In the genomic region with DNA sequence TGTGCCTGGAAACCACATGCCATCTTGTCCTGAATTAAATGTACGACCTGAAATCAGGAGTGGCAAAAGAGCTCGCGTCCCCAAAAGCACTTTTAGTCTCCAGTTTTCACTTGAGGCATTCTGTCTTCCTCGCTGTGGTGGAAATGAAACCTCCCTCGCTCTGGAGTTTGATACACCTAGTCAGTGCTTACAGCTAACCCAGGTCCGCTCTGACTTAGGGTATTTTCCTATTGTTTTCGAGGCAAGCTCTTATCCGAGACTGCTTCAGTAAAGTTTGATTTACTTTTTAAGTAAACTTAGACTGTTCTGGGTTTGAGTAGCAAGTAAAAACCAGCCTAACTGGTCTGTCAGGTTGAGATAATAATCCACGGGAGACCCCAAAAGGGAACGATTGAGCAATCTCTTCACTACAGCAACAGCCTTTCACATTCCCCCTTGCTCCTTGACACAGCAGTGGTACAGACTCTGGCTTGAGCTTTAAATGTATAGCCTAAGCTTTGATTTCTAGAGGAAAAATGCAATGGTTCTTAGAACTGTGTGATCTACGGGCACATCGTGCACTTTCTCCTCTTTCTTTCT, we compare ENCODE assay signal across 8 mouse cellular contexts. TPM values are rescaled to one million over a fixed set of nuclear protein-coding genes. Genes with fewer than 3 reads are reported as not detected.
A peak's percentile ranks its signal among the peaks of the same experiment; 100 is the strongest.
DNase-seq lines count a peak whose midpoint lies in the region; ATAC-seq and TF ChIP-seq lines count a peak whose summit lies in the region.

No protein-coding gene starts in this region.

- H3K4me1 ChIP-seq in kidney, adult 2 months (ENCODE audit: control insufficient read depth, insufficient read depth, low read length), result peaks cover 2% of the 10 kb centered on the region; the same call in 1 of the 2 replicates
- H3K4me1 ChIP-seq in forebrain, postnatal 0 days (ENCODE audit: insufficient read depth), result peaks cover 11% of the 10 kb centered on the region; the same call in 1 of the 2 replicates
- H3K4me1 ChIP-seq in liver, embryonic 13.5 days (replicated peaks), result peaks cover 20% of the 10 kb centered on the region
- peaks cover 12% of the 10 kb centered on the region for H3K4me1 ChIP-seq in neural tube, embryonic 14.5 days (ENCODE audit: control insufficient read depth, insufficient read depth, low read length)

- no peaks in the 10 kb centered on the region for H3K36me3 ChIP-seq in kidney, adult 2 months (ENCODE audit: control insufficient read depth, insufficient read depth, low read length)
- H3K36me3 ChIP-seq in forebrain, postnatal 0 days (ENCODE audit: insufficient read depth), result no peaks in the 10 kb centered on the region
- no peaks in the 10 kb centered on the region for H3K36me3 ChIP-seq in liver, embryonic 13.5 days
- H3K36me3 ChIP-seq in neural tube, embryonic 14.5 days (ENCODE audit: control insufficient read depth, insufficient read depth, low read length), result no peaks in the 10 kb centered on the region

- no peak for TF ChIP-seq CTCF in kidney, adult 2 months (conservative IDR thresholded peaks at IDR 0.05; ENCODE audit: insufficient read depth, insufficient read length, low read depth, low read length)
- no peak for TF ChIP-seq CTCF in forebrain, postnatal 0 days (IDR thresholded peaks at IDR 0.05; ENCODE audit: low read depth)

- peak; percentile 47 for ATAC-seq in activated CD4-positive, CD25-positive, alpha-beta regulatory T cell, adult 4 months
- ATAC-seq in forebrain, postnatal 0 days, result peak; percentile 3; the same call in 1 of the 2 replicates
- ATAC-seq in liver, embryonic 13.5 days (ENCODE audit: low read depth), result 0 out of 2 replicates have a peak, but pooled peaks have one; percentile 18
- no peak; the same call in 1 of the 2 replicates for ATAC-seq in neural tube, embryonic 14.5 days (ENCODE audit: low read depth)

- WGBS in kidney, adult 2 months, result 11% methylated on average over 12 of the region's 12 CpGs
- WGBS in forebrain, postnatal 0 days, result 12% methylated on average over 12 of the region's 12 CpGs
- WGBS in liver, embryonic 13.5 days (ENCODE audit: insufficient replicate concordance), result 10% methylated on average over 12 of the region's 12 CpGs
- 14% methylated on average over 12 of the region's 12 CpGs for WGBS in neural tube, embryonic 14.5 days

- peak overlapping the region; percentile 95 for H3K27ac ChIP-seq in kidney, adult 2 months (ENCODE audit: insufficient read depth, low read depth, low read length)
- peak overlapping the region; percentile 92 for H3K27ac ChIP-seq in forebrain, postnatal 0 days (ENCODE audit: low read depth, low read length)
- peak overlapping the region; percentile 88 for H3K27ac ChIP-seq in liver, embryonic 13.5 days
- H3K27ac ChIP-seq in neural tube, embryonic 14.5 days (ENCODE audit: low read depth, low read length), result peak overlapping the region; percentile 96

- peak overlapping the region; percentile 87 for H3K4me3 ChIP-seq in kidney, adult 2 months (ENCODE audit: insufficient read depth, low read depth, low read length)
- H3K4me3 ChIP-seq in forebrain, postnatal 0 days (ENCODE audit: low read depth, low read length), result peak overlapping the region; percentile 97
- H3K4me3 ChIP-seq in liver, embryonic 13.5 days (replicated peaks), result peak overlapping the region; percentile 83
- H3K4me3 ChIP-seq in neural tube, embryonic 14.5 days (ENCODE audit: low read depth, low read length), result peak overlapping the region; percentile 78

- peak overlapping the region; percentile 61 for H3K4me2 ChIP-seq in forebrain, postnatal 0 days (ENCODE audit: low read depth)
- peak overlapping the region; percentile 85 for H3K4me2 ChIP-seq in liver, embryonic 13.5 days
- H3K4me2 ChIP-seq in neural tube, embryonic 14.5 days (ENCODE audit: low read depth, low read length), result peak overlapping the region; percentile 74

- H3K9me3 ChIP-seq in forebrain, postnatal 0 days (ENCODE audit: low read length), result no peaks in the 10 kb centered on the region
- no peaks in the 10 kb centered on the region for H3K9me3 ChIP-seq in liver, embryonic 13.5 days (replicated peaks)
- no peaks in the 10 kb centered on the region for H3K9me3 ChIP-seq in neural tube, embryonic 14.5 days (ENCODE audit: control insufficient read depth, low read length)

- H3K9ac ChIP-seq in forebrain, postnatal 0 days, result peak overlapping the region; percentile 89
- peak overlapping the region; percentile 92 for H3K9ac ChIP-seq in liver, embryonic 13.5 days
- H3K9ac ChIP-seq in neural tube, embryonic 14.5 days (replicated peaks; ENCODE audit: low read depth, low read length), result peak overlapping the region; percentile 79

- no peaks in the 10 kb centered on the region for H3K27me3 ChIP-seq in kidney, adult 2 months (replicated peaks; ENCODE audit: control insufficient read depth, insufficient read depth, low read length)
- no peaks in the 10 kb centered on the region for H3K27me3 ChIP-seq in forebrain, postnatal 0 days (ENCODE audit: insufficient read depth, low read length)
- 0 out of 2 replicates have a peak, but pooled peaks cover under 1% of the 10 kb centered on the region for H3K27me3 ChIP-seq in liver, embryonic 13.5 days
- H3K27me3 ChIP-seq in neural tube, embryonic 14.5 days (ENCODE audit: control insufficient read depth, insufficient read depth, low read length), result no peaks in the 10 kb centered on the region

- TF ChIP-seq POLR2A in kidney, adult 2 months (IDR thresholded peaks at IDR 0.05; ENCODE audit: low read depth, low read length), result no peak

- DNase-seq in kidney, adult 2 months, result peak; percentile 44
- DNase-seq in kidney, adult 8-10 months, result no peak
- DNase-seq in forebrain, postnatal 0 days, result peak; percentile 67
- DNase-seq in liver, embryonic 13.5 days, result peak; percentile 6
- no peak for DNase-seq in right cerebral cortex, postnatal 14 days
- no peak for DNase-seq in yolk sac, embryonic 10.5 days (ENCODE audit: low spot score)

RNA-seq across cellular contexts. Expression of gene Vps36, which starts 0.9 kb away (rescaled TPM):
- polyA plus RNA-seq in kidney, adult 2 months (2012; rRNA removed), result 12.0 and 15.0 TPM in 2 replicates
- 10 to 100 TPM; 30.5 to 41.2 TPM for polyA plus RNA-seq in activated CD4-positive, CD25-positive, alpha-beta regulatory T cell, adult 4 months (2017; shearing (Covaris generic))
- 38.3 and 42.9 TPM in 2 replicates for total RNA-seq in forebrain, postnatal 0 days (2014; rRNA removed)
- 24.6 and 36.7 TPM in 2 replicates for polyA plus RNA-seq in forebrain, postnatal 0 days (2015; fragmentation: Nextera tagmentation; extraction: Ambion mirVana)
- 11.5 and 12.9 TPM in 2 replicates for polyA plus RNA-seq in liver, embryonic 13.5 days (2015; fragmentation: Nextera tagmentation; extraction: Ambion mirVana)
- 47.8 and 53.9 TPM in 2 replicates for polyA plus RNA-seq in neural tube, embryonic 14.5 days (2014; fragmentation: Nextera tagmentation; extraction: Ambion mirVana)

RNA-seq across cellular contexts. Expression of gene Ckap2, which starts 7.9 kb away (rescaled TPM):
- polyA plus RNA-seq in kidney, adult 2 months (2012; rRNA removed), result 0.38 and 0.64 TPM in 2 replicates
- 10 to 100 TPM; 13.3 to 14.9 TPM for polyA plus RNA-seq in activated CD4-positive, CD25-positive, alpha-beta regulatory T cell, adult 4 months (2017; shearing (Covaris generic))
- total RNA-seq in forebrain, postnatal 0 days (2014; rRNA removed), result 7.5 and 8.8 TPM in 2 replicates
- polyA plus RNA-seq in forebrain, postnatal 0 days (2015; fragmentation: Nextera tagmentation; extraction: Ambion mirVana), result 6.8 and 8.0 TPM in 2 replicates
- 22.2 and 28.5 TPM in 2 replicates for polyA plus RNA-seq in liver, embryonic 13.5 days (2015; fragmentation: Nextera tagmentation; extraction: Ambion mirVana)
- polyA plus RNA-seq in neural tube, embryonic 14.5 days (2014; fragmentation: Nextera tagmentation; extraction: Ambion mirVana), result 8.0 and 12.6 TPM in 2 replicates

RNA-seq across cellular contexts. Expression of gene Nek3, which starts 27.3 kb away (rescaled TPM):
- 1.6 and 1.7 TPM in 2 replicates for polyA plus RNA-seq in kidney, adult 2 months (2012; rRNA removed)
- 1 to 10 TPM; 4.6 to 6.1 TPM for polyA plus RNA-seq in activated CD4-positive, CD25-positive, alpha-beta regulatory T cell, adult 4 months (2017; shearing (Covaris generic))
- total RNA-seq in forebrain, postnatal 0 days (2014; rRNA removed), result 4.6 and 7.1 TPM in 2 replicates
- 4.3 and 5.9 TPM in 2 replicates for polyA plus RNA-seq in forebrain, postnatal 0 days (2015; fragmentation: Nextera tagmentation; extraction: Ambion mirVana)
- 1.5 and 1.7 TPM in 2 replicates for polyA plus RNA-seq in liver, embryonic 13.5 days (2015; fragmentation: Nextera tagmentation; extraction: Ambion mirVana)
- 9.8 and 11.6 TPM in 2 replicates for polyA plus RNA-seq in neural tube, embryonic 14.5 days (2014; fragmentation: Nextera tagmentation; extraction: Ambion mirVana)

RNA-seq across cellular contexts. Expression of gene Thsd1, which starts 33.6 kb away (rescaled TPM):
- 2.7 and 3.1 TPM in 2 replicates for polyA plus RNA-seq in kidney, adult 2 months (2012; rRNA removed)
- polyA plus RNA-seq in activated CD4-positive, CD25-positive, alpha-beta regulatory T cell, adult 4 months (2017; shearing (Covaris generic)), result under 1 TPM in 1 of 2 experiments, not detected in 1; 0.10 TPM
- 4.5 and 7.0 TPM in 2 replicates for total RNA-seq in forebrain, postnatal 0 days (2014; rRNA removed)
- polyA plus RNA-seq in forebrain, postnatal 0 days (2015; fragmentation: Nextera tagmentation; extraction: Ambion mirVana), result 5.2 and 5.6 TPM in 2 replicates
- 1.5 and 2.3 TPM in 2 replicates for polyA plus RNA-seq in liver, embryonic 13.5 days (2015; fragmentation: Nextera tagmentation; extraction: Ambion mirVana)
- 4.4 and 9.2 TPM in 2 replicates for polyA plus RNA-seq in neural tube, embryonic 14.5 days (2014; fragmentation: Nextera tagmentation; extraction: Ambion mirVana)

Comparison
In these comparisons a context has a peak if more than half of its experiments do, and no peak if none do; other contexts are left out.
1. DNase-seq: peak in kidney, adult 2 months (single experiment), forebrain, postnatal 0 days (single experiment) and liver, embryonic 13.5 days (single experiment); none in kidney, adult 8-10 months (0 of 2), right cerebral cortex, postnatal 14 days (single experiment) and yolk sac, embryonic 10.5 days (single experiment).
2. Peak in every context shown above with its lines, with median percentiles within 50 percentile points of each other: H3K27ac ChIP-seq, H3K4me3 ChIP-seq, H3K4me2 ChIP-seq and H3K9ac ChIP-seq.